Mouse (Mus musculus) CD4-positive, CD25-positive, alpha-beta regulatory T cell, adult 4 months (primary cell): ENCODE measurements around the gene Acsf3. TPM values are rescaled to one million over a fixed set of nuclear protein-coding genes. Genes with fewer than 3 reads are reported as not detected.

Experiments
- ATAC-seq: one replicate; pipeline ENCODE4 v1.8.0; 2017
- polyA plus RNA-seq, 2 experiments: library from polyadenylated mRNA; unstranded; fragments of 100-300 nt; shearing (Covaris generic); gene quantifications; one replicate each; pipeline ENCODE4 v1.2.1; 2017

Gene Acsf3
- polyA plus RNA-seq, 2 experiments from 2014 or later = 4.9 to 8.2 TPM

DNA sequence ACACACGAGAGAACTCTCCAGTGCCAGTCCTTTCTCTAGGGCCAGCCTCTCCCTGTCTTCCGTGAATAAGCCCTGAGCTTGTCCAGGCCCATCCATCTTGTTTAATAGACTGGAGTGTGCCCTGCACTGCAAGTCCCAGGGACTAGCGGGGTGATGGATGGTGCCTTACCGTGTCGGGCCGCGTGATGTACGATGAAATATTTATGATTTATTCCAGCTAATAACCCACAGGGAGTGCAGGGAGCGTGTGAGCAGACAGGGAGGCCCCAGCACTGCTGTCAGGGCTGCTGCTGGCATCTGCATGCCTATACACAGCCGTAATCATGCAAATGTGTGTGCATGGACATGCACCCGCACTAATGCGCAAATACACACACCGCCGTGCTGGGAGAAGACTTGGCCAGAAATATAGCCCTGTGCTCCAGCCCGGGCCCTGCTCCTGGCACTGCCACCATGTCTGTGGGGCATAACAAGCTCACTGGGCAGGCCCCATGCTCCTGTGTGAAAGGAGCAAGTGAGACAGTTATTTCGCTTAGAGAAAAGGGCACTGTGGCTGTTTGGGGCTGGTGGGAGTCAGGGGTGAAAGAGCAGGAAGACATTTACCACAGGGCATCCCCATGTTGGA lies 36.7 kb downstream of the Acsf3 start:
- no peak for ATAC-seq

DNA sequence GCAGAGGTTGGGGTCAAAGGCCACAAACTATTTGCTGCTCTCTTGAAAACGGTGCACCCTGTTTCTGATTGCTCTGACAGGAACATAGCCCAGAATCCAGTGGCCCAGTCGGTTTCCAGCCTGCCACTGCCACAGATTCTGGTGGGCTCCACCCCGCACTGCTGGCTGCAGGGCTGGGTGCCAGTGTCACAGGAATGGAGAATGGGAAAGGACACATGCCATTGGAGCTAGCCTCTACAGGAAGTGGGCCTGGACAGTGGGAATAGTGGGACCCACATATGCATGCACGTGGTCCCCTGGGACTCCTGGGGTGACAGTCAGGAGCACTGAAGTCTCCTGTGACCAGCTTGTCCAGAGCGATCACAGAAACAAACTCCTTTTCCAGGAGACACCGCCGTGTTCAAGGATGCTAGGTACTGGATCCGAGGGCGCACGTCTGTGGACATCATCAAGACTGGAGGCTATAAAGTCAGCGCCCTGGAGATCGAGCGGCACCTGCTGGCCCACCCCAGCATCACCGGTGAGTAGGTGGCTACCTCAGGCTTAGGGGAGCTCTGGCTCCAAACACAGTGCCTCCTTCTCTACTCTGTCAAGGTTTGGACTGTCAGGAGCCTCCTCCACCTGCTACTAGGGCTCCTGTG lies 37.4 kb downstream of the Acsf3 start:
- ATAC-seq = no peak

DNA sequence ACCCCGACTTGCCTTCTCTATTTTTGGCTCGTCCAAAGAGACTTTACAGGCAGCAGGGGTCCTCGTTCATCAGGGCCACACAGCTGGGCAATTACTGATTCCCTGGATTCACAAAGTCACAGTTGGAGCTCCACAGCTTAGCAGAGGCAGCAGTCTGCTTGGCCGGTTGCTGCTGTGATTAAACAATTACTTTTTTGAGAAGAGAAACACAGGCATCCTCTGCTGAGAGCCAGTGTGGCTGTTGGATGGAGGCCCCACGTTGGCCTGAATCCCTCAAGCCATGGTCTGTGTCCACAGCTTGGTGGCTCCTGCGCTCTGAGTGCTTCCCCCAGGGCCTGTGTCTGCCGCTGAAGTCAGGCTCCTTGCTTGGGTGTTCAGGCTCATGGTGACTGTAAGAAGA lies 39.3 kb downstream of the Acsf3 start:
- ATAC-seq = no peak

DNA sequence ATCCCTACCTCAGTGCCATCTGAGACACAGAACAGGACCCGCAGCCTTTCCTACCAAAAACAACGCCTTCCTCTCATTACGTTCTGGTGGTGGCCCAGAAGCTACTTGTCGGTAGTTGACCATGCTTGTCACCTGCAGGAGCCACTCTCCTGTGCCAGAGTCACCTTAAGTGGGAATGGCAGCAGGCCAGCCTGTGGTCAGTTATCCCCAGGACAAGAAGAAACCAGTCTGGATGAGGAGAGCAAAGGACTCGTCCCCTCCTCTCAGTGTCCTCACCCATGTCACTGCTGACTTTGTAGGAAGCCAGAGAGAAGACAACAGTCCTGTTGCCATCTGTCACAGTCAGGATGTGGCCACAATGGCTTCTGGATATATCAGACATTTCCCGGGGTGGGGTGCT lies 41.7 kb downstream of the Acsf3 start:
- no peak for ATAC-seq

DNA sequence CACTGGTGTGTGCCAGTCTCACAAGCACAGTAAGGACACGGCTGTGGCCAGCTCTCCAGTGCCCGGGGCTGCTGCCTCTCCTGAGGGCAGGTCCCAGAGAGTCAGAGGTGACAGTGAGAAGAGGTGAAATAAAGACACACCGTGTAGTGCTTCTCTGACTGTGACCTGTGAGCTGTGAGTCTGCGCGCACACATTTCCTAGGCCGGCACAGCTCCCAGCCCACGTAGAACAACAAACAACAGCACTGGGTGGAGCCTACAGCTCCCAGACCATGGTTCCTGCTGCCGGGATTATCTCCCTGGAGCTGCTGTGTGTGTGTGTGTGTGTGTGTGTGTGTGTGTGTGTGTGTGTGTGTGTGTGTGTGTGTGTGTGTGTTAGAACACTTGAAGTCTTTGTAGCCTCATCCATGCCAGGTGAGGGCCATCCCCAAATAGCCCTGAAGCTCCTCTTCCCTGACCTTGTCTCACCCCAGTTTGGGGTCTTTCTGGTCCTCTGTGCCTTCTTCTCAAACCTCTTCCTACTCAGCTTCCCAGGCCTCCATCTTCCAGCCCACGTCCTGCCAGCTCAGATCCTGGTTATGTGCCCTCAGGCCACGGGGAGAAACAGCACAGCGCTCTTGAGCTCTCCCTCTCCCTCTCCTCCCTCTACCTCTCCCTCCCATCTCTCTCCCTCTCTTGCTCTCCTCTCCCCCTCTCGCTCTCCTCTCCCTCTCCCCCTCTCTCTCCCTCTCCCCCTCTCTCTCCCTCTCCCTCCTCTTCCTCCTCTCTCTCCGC lies 42.6 kb downstream of the Acsf3 start:
- no peak for ATAC-seq

DNA sequence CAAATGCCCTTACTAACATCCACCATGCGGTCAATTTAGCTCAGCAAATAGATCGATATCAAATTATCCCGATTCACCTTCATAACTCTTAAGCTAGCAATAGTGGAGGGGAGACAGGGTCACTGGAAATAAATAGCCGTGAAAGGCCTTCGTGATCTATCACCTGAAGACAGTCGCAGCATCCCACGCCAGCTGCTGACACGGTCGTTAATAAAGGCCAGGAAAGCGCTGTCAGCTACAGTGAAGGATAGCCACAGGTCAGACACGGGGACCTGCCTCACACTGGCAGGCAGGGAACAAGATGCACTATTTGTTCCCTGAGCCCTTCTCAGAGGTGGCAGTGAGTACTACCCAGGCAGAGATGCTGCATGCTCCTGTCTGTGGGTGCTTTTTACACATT lies 44.5 kb downstream of the Acsf3 start:
- no peak for ATAC-seq

DNA sequence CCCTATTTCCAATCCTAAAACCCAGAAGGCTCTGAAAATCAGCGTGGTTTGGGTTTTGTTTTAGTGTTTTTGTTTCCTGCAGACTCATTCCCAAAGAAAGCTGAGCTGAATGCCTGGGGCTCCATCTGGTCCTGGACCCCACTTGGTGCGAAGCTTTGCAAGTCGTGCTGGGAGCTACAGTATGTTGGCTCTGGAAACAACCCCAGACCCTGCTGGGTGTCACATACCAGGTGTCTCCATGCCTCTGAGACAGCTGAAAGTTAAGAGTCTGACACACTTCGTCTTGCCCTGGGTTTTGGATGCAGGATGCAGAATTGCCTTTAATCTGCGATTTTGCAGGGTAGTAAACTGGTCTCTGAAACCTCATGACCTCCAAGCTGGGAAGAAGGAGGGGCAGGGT lies 49.3 kb downstream of the Acsf3 start:
- no peak for ATAC-seq

DNA sequence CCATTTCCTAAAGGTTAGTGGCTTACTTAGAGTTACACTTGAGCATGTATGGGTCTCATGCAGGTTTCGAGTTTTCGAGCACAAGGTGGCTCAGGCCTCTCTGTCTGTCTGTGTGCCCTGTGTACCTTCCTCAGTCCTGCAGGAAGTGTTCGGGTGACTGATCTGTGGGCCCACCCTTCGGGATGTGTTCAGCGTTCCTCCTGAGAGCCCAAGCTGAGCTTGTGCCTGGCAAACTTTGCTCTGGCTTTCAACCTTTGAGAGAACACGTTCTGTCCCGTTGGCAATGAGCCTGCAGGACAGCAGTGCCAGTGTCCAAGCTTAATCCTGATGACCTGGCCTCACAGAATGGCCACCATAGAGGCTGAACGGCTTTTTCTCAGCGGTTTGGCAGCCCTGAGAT lies 49.7 kb downstream of the Acsf3 start:
- no peak for ATAC-seq

DNA sequence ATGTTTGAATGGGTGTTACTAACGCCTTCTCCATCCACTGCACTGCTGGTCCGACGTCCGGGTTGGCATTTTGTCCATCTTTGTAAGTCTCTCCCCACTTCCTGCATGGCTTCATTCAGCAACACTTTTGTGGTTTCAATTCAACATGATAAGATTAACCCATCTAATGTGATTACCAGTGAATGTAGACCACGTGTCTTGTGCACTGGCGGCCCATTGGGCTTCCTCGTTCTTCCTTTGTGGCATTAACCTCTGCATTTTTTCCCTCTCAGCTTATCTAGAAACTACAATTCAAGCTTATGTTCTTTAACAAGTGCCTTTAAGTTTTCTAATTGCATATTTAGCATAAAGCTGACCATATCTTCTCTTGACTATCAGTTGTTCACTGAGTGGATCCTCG lies 50.1 kb downstream of the Acsf3 start:
- ATAC-seq = no peak

DNA sequence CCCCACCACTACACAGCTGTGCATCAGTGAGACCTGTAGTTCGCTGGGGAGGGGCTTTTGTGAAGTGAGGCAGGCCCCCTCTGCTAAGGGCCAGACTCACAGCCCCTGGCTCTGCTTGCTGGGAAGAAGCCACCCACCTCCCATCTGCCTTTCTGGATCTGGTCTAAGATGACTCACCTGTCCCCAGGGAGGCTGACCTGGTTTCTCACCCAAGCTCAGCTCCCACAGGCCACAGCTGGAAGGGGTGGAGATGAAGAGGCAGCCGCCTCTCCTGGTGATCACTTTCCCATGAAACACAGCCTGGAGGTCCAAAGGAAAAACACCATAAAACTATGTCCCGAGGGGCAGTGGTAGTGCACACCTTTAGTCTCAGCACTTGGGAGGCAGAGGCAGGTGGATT lies 54.1 kb downstream of the Acsf3 start:
- no peak for ATAC-seq

DNA sequence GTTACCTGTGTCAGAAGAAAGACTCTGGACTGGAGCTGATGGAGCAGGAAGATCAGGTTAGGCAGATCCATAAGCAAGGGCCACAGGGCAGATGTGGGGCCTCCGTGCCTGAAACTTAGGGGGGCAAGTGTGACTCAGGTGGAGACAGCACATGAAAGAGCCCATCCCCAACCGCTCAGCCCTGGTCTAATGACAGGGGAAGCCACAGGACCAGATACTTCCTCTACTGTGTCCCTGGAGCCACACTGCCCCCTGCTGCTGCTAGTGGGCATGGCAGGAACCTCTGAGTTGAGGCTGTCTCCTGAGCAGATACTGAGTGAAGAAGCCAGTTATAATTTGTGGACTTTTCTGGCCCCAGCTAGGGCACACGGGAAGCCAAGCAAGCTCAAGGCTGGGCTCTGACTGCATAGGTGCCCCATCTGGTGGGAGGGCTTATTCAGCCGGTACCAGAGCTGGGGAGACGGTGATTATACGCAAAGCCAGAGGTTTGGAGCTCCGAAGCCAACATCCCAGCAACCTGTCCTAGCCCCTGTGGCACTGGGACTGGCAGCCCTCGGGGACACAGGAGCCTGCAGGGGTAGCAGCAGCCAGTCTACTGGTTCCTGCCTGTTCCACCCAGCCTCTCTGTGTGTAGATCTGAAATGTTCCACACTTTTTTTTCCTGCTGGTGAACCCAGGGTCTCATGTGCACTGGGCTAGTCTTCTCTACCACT lies 55.2 kb downstream of the Acsf3 start:
- ATAC-seq = peak; percentile 87

DNA sequence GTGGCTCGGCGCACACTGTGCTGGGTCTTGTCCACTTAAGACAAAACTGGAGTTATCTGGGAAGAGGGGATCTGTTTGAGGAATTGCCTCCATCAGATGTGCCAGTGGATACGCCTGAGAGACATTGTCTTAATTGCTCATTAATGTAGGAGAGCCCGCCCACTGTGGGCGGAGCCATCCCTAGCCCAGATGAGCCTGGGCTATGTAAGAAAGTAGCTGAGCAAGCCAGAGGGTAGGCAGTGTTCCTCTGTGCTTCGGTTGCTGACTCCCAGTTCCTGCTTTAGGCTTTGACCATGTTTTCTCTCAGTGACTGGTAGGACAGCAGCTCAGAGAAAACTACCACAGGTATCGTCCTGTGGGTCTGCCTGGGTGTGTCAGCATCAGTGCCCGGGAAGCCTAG lies 59.1 kb downstream of the Acsf3 start:
- ATAC-seq = no peak

DNA sequence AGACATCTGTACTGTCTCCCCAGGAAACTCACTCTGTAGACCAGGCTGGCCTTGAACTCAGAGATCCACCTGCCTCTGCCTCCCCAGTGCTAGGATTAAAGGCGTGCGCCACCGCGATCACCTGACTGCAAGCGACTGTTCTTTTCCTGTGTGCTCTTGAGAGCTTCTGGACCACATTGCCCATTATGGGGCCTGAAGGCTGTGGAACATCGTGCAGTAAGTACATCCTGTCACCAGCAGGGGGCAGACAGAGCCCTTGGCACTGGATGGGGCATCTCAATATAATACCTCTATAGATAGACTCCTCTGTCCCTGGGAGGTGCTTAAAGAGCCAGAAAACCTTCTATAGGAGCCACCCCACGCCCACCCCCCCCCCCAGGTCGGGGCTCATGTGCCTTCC lies 59.7 kb downstream of the Acsf3 start:
- ATAC-seq = peak; percentile 76

DNA sequence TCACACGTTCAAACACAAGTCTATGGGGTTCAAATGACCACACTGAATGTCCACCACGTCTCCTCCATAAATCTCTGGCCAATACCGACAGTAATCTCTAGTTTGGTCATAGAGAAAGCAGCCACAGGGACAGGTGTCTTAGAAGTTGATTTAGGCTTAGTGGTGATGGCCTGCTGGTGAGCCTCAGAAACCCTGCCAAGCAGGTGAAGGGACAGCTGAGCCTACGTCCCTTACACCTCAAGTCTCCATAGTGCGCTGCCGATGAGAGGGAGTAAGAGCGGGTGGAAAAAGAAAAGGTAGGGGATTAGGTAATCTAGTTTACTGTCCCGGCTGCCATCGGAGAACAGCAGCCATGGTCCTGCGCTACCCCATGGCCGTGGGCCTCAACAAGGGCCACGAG lies 60.9 kb downstream of the Acsf3 start:
- no peak for ATAC-seq

DNA sequence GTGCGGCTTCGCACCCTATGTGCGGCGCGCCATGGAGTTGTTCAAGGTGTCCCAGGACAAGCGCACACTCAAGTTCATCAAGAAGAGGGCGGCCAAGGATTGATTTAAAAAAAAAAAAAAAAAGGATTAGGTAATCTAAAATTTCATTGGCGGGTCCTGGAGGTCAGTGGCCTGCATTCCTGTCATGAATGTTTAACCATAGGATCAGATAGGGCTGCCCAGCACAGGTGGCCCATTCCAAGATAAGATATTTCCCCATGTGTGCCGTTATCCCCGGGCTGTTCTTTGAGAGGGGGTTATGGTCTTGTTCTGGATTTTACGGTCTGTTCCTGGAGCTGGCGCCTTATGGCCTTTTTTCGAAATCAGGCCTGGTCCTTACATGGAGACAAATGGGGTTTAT lies 61.4 kb downstream of the Acsf3 start:
- no peak for ATAC-seq

DNA sequence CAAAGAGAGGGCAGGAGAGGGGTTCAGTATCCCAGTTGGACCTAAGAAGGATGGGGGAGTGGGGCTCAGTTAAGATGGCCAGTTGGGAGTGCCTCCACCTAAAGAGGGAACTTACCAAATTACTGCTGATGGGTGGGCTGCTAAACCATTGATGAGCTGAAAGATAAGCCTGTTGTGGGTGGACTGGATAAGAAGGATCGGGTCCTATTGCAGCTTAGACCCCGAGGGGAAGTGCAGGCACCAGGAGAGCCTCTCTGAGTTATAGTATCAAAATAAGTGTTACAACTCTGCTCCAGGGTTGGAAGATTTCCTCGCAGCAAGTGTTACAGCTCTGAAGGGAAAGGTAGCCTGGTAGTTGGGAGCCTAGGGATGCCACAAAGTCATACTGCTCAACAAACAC lies 68.9 kb downstream of the Acsf3 start:
- ATAC-seq = no peak

DNA sequence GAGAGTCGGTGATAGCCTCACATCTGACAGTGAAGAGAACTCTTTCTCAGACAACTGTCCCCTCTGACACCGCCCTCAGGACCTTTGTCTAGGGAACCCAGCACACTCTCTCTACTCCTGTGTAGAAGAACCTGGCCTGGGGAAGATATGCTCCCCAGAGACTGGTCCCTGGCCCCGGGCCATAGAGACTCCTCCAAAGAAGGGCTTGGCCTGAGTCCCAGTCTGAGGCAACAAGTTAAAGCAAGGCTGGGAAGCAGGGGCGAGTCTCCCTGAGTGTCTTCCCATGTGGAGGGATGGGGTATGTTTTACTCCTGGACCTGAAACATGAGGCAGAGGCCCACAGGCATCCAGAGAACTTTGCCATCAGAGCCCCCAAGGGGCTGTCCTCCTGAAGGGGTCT lies 70.4 kb downstream of the Acsf3 start:
- ATAC-seq = no peak

DNA sequence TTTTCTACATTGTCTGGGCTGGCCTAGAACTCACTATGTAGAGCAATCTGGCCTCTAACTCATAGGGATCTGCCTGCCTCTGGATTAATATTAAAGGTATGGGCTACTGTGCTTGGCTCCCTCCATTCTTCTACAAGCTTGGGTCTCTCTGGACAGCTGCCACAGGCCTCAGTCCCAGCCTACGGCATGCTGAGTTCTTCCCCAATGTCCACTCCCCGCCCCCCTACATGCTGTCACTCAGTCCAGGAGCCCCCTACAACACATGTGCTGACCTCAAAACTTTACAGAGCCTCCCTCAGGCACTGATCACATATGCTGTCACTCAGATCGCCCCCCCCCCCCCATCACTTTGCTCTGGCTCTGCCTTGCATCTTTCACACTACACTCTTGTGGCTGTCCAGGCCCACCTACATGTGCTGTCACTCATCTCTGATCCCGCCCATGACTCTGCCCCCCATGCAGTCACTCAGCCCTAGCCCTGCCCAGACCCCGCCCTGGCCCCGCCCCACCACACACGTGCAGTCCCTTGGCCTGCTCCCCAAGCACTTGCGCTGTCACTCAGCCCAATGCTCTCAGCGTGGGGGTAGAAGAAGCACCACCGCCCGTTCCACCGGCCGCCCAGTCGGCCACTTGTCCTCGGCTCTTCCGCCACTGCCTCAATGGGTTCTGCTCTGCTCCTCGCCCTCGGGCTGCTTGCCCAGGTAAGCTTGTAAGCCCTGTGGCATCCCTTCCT lies 72.7 kb downstream of the Acsf3 start, which contains the start of gene Cdh15:
Gene Cdh15, plus strand, starts transcription at position 138 of the 733 bp plus-strand sequence.
- no peak for ATAC-seq

DNA sequence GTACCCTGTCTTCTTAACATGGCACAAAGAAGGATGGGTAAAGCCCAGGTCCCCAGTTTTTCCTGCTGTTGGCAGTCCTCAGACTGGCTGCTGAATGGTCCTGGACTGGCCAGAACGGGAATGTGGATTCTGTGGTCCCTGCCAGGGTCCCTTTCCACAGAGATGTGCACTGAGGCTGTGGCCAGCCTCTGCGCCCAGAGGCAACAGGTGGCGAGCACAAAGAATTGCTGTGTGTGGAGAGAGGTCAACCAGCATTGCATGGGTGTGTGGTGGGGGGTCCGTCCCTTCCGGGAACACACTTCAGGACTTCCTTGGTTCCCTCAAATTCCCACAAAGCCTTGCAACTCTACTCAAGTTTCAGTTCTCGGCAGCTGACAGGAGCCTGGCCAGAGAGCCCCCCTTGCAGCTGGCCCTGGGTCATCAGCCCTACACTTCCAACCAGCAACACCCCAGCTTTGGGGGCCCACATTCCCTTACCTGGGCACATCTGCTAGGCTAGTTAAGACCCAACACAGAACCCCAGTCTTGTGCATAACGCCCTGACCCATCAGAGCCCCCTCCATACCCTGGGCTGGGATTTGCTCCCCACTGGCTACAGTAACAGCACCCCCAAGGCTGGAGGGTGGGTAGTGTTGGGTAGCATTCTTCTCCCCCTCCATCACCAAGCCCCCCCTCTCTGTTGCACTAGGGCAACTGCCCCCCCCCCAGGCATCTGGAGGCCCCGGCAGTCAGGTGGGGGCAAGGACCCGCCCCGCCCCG lies 74.0 kb downstream of the Acsf3 start:
- no peak for ATAC-seq

DNA sequence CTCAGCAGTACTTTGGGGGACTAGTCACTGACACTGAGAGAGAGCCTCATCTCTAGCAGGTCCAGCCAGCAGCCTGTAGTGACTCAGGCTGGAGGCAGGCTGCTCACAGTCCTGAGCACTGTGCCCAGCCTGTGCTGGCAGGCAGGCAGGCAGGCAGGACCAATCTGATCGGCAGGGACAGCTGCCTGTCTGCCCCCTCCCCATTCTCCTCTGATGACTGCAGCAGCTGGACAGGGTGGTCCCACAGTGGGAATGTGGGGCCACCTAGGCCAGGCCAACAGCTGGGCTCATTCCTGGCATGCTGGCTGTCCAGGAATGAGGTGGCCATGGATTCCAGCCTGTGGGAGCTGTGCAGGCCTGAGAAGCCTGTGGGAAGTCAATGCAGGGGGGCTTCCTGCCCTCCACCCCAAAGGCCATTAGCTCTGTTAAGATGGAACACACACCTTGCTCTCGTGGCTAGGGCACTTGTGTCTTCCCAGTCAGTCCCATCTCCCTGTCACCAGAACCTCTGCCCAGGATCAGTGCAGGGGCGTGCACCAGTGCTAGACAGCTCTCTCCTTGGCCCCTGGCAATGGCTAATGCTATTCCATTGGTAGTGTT lies 75.5 kb downstream of the Acsf3 start:
- ATAC-seq = no peak
